Mouse (Mus musculus): Measurements from ENCODE around the gene Ttc24. TPM values are rescaled to one million over a fixed set of nuclear protein-coding genes. Genes with fewer than 3 reads are reported as not detected.
A peak's percentile ranks its signal among the peaks of the same experiment; 100 is the strongest.

Ttc24 gene
- total RNA-seq (2021): not detected
- long read RNA-seq, experiment 1: 0 reads
- long read RNA-seq, experiment 2: 0 reads

DNA sequence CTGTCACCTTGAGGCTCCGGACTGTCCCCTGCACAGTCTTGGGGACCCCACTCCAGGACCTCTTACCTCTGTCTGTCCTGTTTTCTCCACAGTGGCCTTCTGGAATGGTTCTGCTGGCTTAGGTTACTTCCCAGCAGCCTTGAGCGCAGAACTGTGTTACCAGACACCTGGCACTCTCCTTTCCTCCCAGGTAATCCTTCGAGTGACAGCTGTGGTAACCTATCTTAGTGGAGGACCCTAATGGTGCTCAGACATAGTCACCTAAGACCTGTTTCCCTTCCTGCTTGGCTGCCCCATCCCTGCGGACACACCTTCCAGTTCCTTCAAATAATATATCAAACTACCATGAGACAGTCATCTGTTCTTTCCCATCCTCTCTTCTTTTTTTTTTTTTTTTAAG lies at the start of gene Ttc24:
Ttc24 (minus strand) TSS at position 101 of the 400 bp plus-strand sequence.
- DNase-seq: no peak

- no peak for DNase-seq
Observed at GRCm38 (mm10) chr3:88127636-88128035, 49.5 kb upstream of the Ttc24 start.

DNA sequence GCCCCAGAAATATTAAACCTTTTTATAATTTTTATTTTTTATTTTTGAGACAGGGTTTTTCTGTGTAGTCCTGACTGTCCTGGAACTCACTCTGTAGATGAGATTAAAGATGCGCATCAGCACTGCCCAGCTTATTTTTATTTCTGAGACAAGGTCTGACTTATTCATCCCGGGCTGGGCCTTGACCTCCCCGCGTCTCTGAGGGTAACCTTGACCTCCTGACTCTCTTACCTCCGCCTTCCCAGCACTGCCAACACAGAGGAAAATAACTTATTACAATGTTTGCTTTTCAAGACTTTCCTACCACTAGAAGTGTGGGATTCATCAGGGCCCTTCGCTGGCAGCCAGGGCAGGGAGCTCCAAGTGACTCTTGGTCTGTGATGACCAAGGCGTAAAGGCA lies 48.1 kb upstream of the Ttc24 start:
- DNase-seq: no peak

DNA sequence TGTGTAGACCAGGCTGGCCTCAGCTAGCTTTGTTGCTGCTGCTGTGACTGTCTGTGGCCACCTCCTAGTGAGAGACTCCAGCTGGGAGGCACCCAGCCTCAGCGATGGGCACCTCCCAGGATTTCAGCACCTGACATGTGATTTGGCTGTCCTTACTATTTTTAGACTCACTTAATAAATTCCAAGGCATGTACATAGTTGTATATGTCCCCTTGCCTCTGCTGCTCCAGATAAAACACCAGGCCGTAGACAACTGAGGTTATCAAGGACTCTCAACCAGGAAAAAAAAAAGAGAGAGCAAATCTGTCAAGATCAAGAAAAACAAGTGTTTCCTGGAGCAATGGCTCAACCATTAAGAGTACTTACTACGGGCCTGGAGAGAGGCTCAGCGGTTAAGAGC lies 47.1 kb upstream of the Ttc24 start:
- no peak for DNase-seq

GRCm38 (mm10) chr3:88121164-88122131 lies 43.3 kb upstream of the Ttc24 start:
- no peak for DNase-seq

DNA sequence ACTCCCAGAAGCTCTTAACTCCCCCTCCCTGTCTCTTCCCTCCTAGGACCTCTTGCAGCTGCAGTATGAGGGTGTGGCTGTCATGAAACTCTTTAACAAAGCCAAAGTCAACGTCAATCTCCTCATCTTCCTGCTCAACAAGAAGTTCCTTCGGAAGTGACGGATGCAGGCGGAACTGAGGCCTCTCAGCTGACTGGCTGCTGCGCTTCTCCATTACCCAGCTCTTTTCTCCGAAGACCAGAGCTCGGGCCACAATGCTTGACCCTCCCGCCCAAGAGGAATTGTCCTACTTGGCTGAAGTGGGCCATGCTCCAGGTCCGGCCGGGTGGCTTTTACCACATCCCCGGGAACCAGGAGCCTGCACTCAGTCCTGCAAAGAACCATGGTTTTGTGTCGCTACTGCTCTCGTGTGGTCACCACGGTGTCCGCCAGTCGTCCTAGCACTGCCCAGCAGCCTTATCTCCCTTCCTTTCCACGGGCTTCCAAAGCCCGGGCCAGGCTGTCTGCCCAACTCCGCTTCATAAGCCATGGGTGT lies 42.1 kb upstream of the Ttc24 start:
- DNase-seq: no peak

- no peak for DNase-seq
Observed at GRCm38 (mm10) chr3:88114396-88114795, 36.3 kb upstream of the Ttc24 start.

- no peak for DNase-seq
Observed at GRCm38 (mm10) chr3:88109126-88109525, 31.0 kb upstream of the Ttc24 start.

- DNase-seq: no peak
Observed at GRCm38 (mm10) chr3:88106126-88106525, 28.0 kb upstream of the Ttc24 start.

DNA sequence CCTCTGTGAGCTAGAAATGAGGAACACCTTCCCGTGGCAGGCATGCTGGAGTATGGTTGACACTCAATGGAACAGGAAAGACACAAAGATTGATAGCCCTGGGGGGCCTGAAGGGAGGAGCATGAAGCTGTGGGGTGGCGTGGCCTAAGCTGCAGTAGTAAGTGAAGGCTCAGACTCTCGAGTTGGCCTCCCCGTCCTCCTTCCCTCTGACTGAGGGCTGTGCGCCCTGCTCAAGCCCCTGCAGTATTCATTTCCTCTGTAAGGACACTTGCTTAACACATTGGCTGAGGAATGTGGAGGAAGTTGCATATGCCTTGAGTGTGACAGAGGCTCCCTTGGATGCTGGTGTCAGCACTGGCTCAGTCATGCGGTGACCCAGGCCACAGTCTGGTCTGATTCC lies 24.5 kb upstream of the Ttc24 start:
- no peak for DNase-seq

GRCm38 (mm10) chr3:88102196-88102595 lies 24.1 kb upstream of the Ttc24 start:
- DNase-seq: no peak

GRCm38 (mm10) chr3:88101736-88102135 lies 23.6 kb upstream of the Ttc24 start:
- no peak for DNase-seq

DNA sequence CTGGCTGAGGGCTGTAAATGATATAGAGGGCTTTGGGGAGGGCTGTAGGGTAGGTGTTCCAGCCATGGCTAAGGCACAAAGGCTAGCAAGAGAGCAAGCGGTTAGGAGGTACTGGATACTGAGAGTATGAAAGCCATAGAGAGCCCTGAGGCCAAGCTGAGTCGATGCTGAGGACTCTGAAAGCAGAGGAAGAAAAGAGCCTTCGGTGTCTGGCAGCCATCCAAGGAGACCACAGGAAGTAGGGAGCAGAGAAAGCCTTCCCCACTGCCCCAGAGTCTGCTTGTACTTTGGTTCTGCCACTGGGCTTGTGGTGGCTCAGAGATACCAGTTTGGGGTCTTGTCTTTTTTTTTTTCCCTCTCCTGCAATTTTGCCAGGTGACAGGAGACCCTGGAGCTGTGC lies 22.1 kb upstream of the Ttc24 start:
- DNase-seq: no peak

DNA sequence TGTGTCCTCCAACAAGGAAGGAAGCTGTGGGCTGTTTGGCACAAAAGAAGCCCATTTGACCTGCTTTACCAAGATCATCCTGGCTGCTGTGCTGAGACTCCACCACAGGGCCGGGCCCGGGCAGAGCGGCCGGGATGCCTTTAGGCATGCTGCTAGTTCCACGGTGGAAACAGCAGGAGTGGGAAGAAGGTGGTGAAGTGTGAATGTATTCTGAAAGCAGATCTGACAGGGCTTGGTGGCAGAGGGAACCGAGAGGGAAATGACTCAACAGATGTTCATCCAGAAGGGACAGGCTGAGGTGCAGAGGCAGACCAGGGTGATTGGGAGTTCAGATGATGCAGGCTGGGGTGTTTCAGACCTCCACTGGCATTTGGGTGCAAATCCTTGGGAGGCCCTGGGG lies 19.6 kb upstream of the Ttc24 start:
- DNase-seq: no peak

GRCm38 (mm10) chr3:88094126-88094525 lies 16.0 kb upstream of the Ttc24 start:
- DNase-seq: no peak

GRCm38 (mm10) chr3:88090616-88091015 lies 12.5 kb upstream of the Ttc24 start:
- DNase-seq: no peak

DNA sequence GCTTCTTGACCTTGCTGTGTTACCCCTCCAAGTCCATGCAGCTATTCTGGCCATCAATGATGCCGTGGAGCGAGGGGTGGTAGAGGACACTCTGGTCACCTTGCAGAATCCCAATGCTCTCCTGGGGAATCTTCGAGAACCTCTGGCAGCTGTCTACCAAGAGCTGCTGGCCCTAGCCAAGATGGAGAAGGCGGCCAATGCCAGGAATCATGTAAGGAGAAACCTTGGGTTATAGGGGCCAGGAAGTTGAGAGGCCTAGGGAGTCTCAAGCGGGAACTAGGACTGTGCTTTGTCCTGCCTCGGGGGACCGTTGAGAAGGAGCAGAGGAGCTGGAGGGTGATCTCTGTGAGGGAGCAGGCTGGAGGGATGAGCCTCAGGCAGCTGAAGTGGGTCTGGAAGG lies 12.0 kb upstream of the Ttc24 start:
- no peak for DNase-seq

- DNase-seq: no peak
Observed at GRCm38 (mm10) chr3:88087688-88088087, 9.6 kb upstream of the Ttc24 start.

DNA sequence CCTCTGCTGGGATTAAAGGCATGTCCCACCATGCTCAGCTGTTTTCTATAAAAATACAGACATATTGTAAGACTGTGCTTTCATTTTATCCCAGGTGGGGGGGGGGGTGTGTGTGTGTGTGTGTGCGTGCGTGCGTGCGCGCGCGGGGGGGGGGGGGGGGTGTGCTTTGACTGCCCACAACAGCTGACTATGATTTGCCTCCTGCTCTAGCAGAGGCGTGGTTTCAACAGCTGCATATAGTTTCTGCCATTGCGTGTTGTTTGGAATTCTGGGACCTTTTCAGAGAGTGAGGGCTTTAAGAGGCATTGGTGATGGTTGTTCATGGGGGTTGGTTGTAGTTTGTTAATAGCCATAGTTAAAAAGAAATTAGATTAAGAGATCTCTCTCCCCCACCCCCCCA lies 7.4 kb upstream of the Ttc24 start:
- DNase-seq: no peak

GRCm38 (mm10) chr3:88084001-88084400 lies 5.9 kb upstream of the Ttc24 start:
- DNase-seq: no peak

GRCm38 (mm10) chr3:88082663-88083062 lies 4.6 kb upstream of the Ttc24 start:
- no peak for DNase-seq

DNA sequence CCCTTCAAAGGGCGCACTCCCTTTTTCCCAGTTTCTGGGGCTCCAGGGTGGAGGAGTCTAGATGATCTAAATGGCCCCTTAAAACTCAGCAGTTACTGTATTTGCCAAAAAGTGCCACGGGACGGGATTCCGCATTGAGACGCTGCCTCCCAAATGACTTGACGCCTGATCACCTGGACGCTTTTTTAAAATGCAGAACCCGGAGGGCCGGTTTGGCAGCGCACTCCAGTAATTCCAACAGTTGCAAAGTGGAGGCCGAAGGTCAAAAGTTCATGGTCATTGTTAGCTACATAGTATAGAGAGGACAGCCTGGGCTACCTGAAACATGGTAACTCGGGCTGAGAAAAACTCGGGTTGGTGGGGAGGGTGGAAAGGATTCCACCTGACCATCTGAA lies 4.1 kb upstream of the Ttc24 start:
- no peak for DNase-seq

GRCm38 (mm10) chr3:88081345-88082223 lies 3.5 kb upstream of the Ttc24 start, which contains the start of gene Iqgap3:
Gene Iqgap3 (plus strand): TSS chr3:88081971.
- DNase-seq: peak; percentile 90

Measured in gastrocnemius, postnatal 10 days (tissue).